Mouse (Mus musculus): Measurements from ENCODE around the gene Borcs6. TPM values are rescaled to one million over a fixed set of nuclear protein-coding genes. Genes with fewer than 3 reads are reported as not detected.

Gene Borcs6
- polyA plus RNA-seq, 1 experiment from 2014 or later: 7.2 TPM

DNA sequence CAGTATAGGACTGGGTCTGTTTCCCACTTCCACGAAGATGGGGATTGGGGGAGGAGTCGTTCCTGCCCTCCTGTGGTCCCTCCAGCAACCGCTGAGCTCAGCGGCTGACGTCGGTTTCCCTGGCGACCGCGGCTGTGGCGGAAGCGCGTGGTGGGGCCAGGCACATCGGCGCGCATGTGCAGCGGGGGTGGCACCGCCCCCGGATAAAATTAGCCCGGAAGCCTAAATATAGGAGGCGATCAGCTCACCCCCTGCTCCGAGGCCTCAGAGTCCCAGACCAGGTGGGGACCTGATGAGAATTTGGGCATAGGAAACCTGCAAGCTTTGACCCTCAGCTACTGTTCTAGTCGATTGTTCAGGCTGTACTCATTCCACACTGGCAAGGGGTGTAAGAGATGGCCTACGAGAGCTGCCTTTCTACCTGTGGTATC, 40.4 kb downstream of the Borcs6 start:
- H3K9me3 ChIP-seq (replicated peaks; ENCODE audit: control insufficient read depth, low read length): no peaks in the 10 kb centered on the region

DNA sequence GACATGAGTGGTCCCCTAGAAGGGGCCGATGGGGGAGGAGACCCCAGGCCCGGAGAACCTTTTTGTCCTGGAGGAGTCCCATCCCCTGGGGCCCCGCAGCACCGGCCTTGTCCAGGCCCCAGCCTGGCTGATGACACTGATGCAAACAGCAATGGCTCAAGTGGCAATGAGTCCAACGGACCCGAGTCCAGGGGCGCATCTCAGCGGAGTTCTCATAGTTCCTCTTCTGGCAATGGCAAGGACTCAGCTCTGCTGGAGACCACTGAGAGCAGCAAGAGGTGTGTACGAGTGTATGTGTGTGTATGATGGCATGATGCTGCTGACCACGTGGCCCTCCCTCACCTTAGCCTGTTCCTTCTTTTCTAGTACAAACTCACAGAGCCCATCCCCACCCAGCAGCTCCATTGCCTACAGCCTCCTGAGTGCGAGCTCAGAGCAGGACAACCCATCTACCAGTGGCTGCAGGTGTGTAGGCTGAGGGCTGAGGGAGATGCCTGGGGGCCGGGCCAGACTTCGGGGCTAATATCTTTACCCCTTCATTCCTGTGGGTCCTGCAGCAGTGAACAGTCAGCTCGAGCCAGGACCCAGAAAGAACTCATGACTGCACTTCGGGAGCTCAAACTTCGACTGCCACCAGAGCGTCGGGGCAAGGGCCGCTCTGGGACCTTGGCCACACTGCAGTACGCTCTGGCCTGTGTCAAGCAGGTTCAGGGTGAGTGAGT, 41.3 kb downstream of the Borcs6 start:
- H3K4me3 ChIP-seq (replicated peaks; ENCODE audit: low read length): no peak overlapping the region

More for the DNA sequence above, 40.4 kb downstream of the Borcs6 start:
- H3K4me1 ChIP-seq (ENCODE audit: control insufficient read depth, insufficient read depth, low read length): peaks cover 34% of the 10 kb centered on the region
- peaks cover 30% of the 10 kb centered on the region for H3K36me3 ChIP-seq (ENCODE audit: control insufficient read depth, insufficient read depth, low read length)
- WGBS: under 1% methylated on average over 23 of the region's 23 CpGs
- peak overlapping the region; percentile 57 for H3K4me3 ChIP-seq (replicated peaks; ENCODE audit: low read length)
- H3K4me2 ChIP-seq (ENCODE audit: low read depth, low read length): peak overlapping the region; percentile 96
- peak overlapping the region; percentile 81 for H3K9ac ChIP-seq (ENCODE audit: low read length)
- H3K27me3 ChIP-seq (ENCODE audit: control insufficient read depth, insufficient read depth, low read length): no peaks in the 10 kb centered on the region
- H3K27ac ChIP-seq (ENCODE audit: low read length): peak overlapping the region; percentile 96
- ATAC-seq (ENCODE audit: insufficient read depth, low FRiP score): peak; percentile 9; the same call in 1 of the 2 replicates

DNA sequence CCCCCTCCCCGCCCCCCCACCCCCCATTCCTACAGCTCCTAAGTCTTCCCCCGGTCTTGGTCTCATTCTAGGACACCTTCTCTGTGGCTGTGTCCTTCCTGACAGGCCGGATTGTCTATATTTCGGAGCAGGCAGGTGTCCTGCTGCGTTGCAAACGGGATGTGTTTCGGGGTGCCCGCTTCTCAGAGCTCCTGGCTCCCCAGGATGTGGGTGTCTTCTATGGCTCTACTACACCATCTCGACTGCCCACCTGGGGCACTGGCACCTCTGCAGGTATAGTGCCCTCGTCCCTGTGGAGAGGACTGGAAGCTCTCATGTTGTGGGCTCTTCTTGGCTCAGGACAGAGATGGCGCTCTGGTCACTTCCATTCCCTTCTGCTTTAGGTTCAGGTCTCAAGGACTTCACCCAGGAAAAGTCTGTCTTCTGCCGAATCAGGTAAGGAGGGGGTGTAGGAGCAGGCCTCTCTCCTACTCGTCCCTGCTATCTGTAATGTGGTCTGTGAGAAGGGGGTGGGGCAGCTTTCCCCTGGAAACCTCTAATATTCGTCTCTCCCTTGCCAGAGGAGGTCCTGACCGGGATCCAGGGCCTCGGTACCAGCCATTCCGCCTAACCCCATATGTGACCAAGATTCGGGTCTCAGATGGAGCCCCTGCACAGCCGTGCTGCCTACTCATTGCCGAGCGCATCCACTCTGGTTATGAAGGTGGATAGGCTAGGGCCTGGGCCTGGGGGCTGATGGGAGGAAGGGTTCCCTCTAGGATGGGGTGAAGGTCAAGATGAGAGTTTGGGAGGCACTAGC, 42.3 kb downstream of the Borcs6 start:
- H3K36me3 ChIP-seq (ENCODE audit: control insufficient read depth, insufficient read depth, low read length): peaks cover 43% of the 10 kb centered on the region
- WGBS: 88% methylated on average over 21 of the region's 21 CpGs
- no peak overlapping the region for H3K4me2 ChIP-seq (ENCODE audit: low read depth, low read length)

More for the DNA sequence above, 41.3 kb downstream of the Borcs6 start:
- Histone ChIP-seq H3K4me1 (ENCODE audit: control insufficient read depth, insufficient read depth, low read length) (peaks cover 34% of the 10 kb centered on the region), H3K9ac (ENCODE audit: low read length) (peak overlapping the region; percentile 81), H3K27me3 (ENCODE audit: control insufficient read depth, insufficient read depth, low read length) (no peaks in the 10 kb centered on the region), H3K27ac (ENCODE audit: low read length) (no peak overlapping the region), H3K36me3 (ENCODE audit: control insufficient read depth, insufficient read depth, low read length) (peaks cover 38% of the 10 kb centered on the region), H3K4me2 (ENCODE audit: low read depth, low read length) (peak overlapping the region; percentile 96), H3K9me3 (replicated peaks; ENCODE audit: control insufficient read depth, low read length) (no peaks in the 10 kb centered on the region)
- WGBS: 89% methylated on average over 20 of the region's 20 CpGs
- ATAC-seq (ENCODE audit: insufficient read depth, low FRiP score): no peak

DNA sequence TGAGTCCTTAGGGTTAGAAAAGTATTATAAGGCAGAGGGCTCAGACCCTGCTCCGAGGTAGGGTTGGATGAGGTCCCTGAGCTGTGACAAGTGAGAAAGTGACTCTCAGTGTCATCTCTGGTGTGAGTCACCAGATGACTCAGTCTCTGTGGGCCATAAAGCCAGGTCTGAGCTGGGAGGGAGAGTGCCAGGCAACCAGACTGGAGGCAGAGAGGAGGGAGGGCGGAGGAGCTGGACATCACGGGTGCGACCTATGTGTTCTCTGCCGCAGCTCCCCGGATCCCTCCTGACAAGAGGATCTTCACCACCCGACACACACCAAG, 42.8 kb downstream of the Borcs6 start:
- Histone ChIP-seq H3K4me1 (ENCODE audit: control insufficient read depth, insufficient read depth, low read length) (peaks cover 31% of the 10 kb centered on the region), H3K36me3 (ENCODE audit: control insufficient read depth, insufficient read depth, low read length) (peaks cover 43% of the 10 kb centered on the region), H3K4me2 (ENCODE audit: low read depth, low read length) (no peak overlapping the region), H3K9ac (ENCODE audit: low read length) (no peak overlapping the region), H3K27me3 (ENCODE audit: control insufficient read depth, insufficient read depth, low read length) (no peaks in the 10 kb centered on the region), H3K27ac (ENCODE audit: low read length) (no peak overlapping the region), H3K9me3 (replicated peaks; ENCODE audit: control insufficient read depth, low read length) (no peaks in the 10 kb centered on the region), H3K4me3 (replicated peaks; ENCODE audit: low read length) (no peak overlapping the region)
- ATAC-seq (ENCODE audit: insufficient read depth, low FRiP score): no peak
- WGBS: 84% methylated on average over 7 of the region's 7 CpGs

More for the DNA sequence above, 42.3 kb downstream of the Borcs6 start:
- Histone ChIP-seq H3K4me1 (ENCODE audit: control insufficient read depth, insufficient read depth, low read length) (peaks cover 34% of the 10 kb centered on the region), H3K27me3 (ENCODE audit: control insufficient read depth, insufficient read depth, low read length) (no peaks in the 10 kb centered on the region), H3K9ac (ENCODE audit: low read length) (no peak overlapping the region), H3K9me3 (replicated peaks; ENCODE audit: control insufficient read depth, low read length) (no peaks in the 10 kb centered on the region), H3K4me3 (replicated peaks; ENCODE audit: low read length) (no peak overlapping the region), H3K27ac (ENCODE audit: low read length) (no peak overlapping the region)
- ATAC-seq (ENCODE audit: insufficient read depth, low FRiP score): no peak

DNA sequence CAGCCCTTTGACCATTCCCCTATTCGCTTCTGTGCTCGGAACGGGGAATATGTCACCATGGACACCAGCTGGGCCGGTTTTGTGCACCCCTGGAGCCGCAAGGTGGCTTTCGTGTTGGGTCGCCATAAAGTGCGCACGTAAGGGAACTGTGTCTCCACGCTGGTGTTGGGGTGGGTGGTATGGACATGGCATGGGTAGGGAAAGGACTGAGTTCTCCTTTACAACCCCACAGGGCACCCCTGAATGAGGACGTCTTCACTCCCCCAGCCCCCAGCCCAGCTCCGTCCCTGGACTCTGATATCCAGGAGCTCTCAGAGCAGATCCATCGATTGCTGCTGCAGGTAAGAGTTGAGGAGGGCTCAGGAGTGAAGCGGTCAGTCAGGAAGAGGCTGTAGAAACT, 43.6 kb downstream of the Borcs6 start:
- no peaks in the 10 kb centered on the region for H3K27me3 ChIP-seq (ENCODE audit: control insufficient read depth, insufficient read depth, low read length)
- no peaks in the 10 kb centered on the region for H3K9me3 ChIP-seq (replicated peaks; ENCODE audit: control insufficient read depth, low read length)
- H3K4me2 ChIP-seq (ENCODE audit: low read depth, low read length): no peak overlapping the region
- no peak for ATAC-seq (ENCODE audit: insufficient read depth, low FRiP score)
- no peak overlapping the region for H3K9ac ChIP-seq (ENCODE audit: low read length)
- peaks cover 48% of the 10 kb centered on the region for H3K36me3 ChIP-seq (ENCODE audit: control insufficient read depth, insufficient read depth, low read length)
- 94% methylated on average over 14 of the region's 14 CpGs for WGBS
- no peak overlapping the region for H3K27ac ChIP-seq (ENCODE audit: low read length)
- peaks cover 24% of the 10 kb centered on the region for H3K4me1 ChIP-seq (ENCODE audit: control insufficient read depth, insufficient read depth, low read length)
- no peak overlapping the region for H3K4me3 ChIP-seq (replicated peaks; ENCODE audit: low read length)

DNA sequence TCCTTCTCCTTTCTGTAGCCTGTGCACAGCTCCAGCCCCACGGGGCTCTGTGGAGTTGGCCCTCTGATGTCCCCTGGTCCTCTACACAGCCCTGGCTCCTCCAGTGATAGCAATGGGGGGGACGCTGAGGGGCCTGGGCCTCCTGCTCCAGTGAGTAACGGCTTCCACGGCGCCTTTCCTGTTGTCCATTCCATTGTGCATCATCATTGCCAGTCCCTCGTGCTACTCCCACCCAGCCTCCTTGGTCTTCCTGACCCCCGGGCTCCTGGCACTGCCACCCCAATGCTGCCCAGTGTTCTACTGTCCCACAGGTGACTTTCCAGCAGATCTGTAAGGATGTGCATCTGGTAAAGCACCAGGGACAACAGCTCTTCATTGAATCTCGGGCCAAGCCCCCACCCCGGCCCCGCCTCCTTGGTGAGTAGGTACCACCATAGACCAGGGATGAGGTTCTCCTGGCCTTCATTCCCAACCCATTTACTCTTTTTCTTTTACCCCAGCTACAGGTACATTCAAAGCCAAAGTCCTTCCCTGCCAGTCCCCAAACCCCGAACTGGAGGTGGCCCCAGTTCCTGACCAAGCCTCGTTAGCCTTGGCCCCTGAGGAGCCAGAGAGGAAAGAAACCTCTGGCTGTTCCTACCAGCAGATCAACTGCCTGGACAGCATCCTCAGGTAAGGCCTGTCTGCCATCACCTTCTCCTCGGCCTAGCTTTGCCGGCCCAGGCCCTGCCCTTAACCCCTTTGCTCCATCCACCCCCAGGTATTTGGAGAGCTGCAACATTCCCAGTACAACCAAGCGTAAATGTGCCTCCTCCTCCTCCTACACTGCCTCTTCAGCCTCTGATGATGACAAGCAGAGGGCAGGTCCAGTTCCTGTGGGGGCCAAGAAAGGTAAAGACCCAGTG, 44.3 kb downstream of the Borcs6 start:
- Histone ChIP-seq H3K36me3 (ENCODE audit: control insufficient read depth, insufficient read depth, low read length) (peaks cover 48% of the 10 kb centered on the region), H3K9me3 (replicated peaks; ENCODE audit: control insufficient read depth, low read length) (no peaks in the 10 kb centered on the region), H3K9ac (ENCODE audit: low read length) (no peak overlapping the region), H3K4me2 (ENCODE audit: low read depth, low read length) (no peak overlapping the region), H3K27ac (ENCODE audit: low read length) (no peak overlapping the region), H3K4me1 (ENCODE audit: control insufficient read depth, insufficient read depth, low read length) (peaks cover 17% of the 10 kb centered on the region), H3K27me3 (ENCODE audit: control insufficient read depth, insufficient read depth, low read length) (no peaks in the 10 kb centered on the region), H3K4me3 (replicated peaks; ENCODE audit: low read length) (no peak overlapping the region)
- no peak for ATAC-seq (ENCODE audit: insufficient read depth, low FRiP score)
- 90% methylated on average over 15 of the region's 15 CpGs for WGBS

DNA sequence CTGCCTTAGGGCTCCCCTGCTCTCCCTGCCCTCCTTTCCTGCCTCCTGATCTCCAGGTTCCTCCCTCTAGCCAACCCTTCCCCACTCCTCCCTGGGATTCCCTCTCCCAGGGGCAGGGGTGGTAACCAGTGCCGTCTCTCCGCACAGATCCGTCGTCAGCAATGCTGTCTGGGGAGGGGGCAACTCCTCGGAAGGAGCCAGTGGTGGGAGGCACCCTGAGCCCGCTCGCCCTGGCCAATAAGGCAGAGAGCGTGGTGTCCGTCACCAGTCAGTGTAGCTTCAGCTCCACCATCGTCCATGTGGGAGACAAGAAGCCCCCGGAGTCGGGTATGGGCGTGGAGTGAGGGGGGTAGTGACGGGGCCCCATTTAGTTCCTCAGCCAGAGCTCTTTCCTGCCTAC, 45.0 kb downstream of the Borcs6 start:
- Histone ChIP-seq H3K9ac (ENCODE audit: low read length) (no peak overlapping the region), H3K27me3 (ENCODE audit: control insufficient read depth, insufficient read depth, low read length) (no peaks in the 10 kb centered on the region), H3K9me3 (replicated peaks; ENCODE audit: control insufficient read depth, low read length) (no peaks in the 10 kb centered on the region), H3K27ac (ENCODE audit: low read length) (no peak overlapping the region), H3K36me3 (ENCODE audit: control insufficient read depth, insufficient read depth, low read length) (peaks cover 48% of the 10 kb centered on the region), H3K4me2 (ENCODE audit: low read depth, low read length) (no peak overlapping the region), H3K4me1 (ENCODE audit: control insufficient read depth, insufficient read depth, low read length) (peaks cover 11% of the 10 kb centered on the region), H3K4me3 (replicated peaks; ENCODE audit: low read length) (no peak overlapping the region)
- WGBS: 89% methylated on average over 14 of the region's 14 CpGs
- ATAC-seq (ENCODE audit: insufficient read depth, low FRiP score): no peak

DNA sequence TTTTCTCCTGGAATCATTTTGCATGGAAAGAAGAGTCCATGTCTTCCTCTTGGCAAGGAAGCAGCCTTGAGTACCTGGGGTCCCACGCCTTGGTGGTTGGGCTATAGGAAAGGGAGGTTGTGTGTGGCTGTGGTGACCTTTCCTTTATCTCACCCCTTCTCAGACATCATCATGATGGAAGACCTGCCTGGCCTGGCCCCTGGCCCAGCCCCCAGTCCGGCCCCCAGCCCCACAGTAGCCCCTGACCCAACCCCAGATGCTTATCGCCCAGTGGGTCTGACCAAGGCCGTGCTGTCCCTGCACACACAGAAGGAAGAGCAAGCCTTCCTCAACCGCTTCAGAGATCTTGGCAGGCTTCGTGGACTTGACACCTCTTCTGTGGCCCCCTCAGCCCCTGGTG, 45.7 kb downstream of the Borcs6 start:
- ATAC-seq (ENCODE audit: insufficient read depth, low FRiP score): no peak
- H3K4me2 ChIP-seq (ENCODE audit: low read depth, low read length): no peak overlapping the region
- H3K4me3 ChIP-seq (replicated peaks; ENCODE audit: low read length): no peak overlapping the region
- peaks cover 48% of the 10 kb centered on the region for H3K36me3 ChIP-seq (ENCODE audit: control insufficient read depth, insufficient read depth, low read length)
- 83% methylated on average over 6 of the region's 6 CpGs for WGBS
- no peak overlapping the region for H3K9ac ChIP-seq (ENCODE audit: low read length)
- H3K9me3 ChIP-seq (replicated peaks; ENCODE audit: control insufficient read depth, low read length): no peaks in the 10 kb centered on the region
- no peak overlapping the region for H3K27ac ChIP-seq (ENCODE audit: low read length)
- H3K4me1 ChIP-seq (ENCODE audit: control insufficient read depth, insufficient read depth, low read length): peaks cover 4% of the 10 kb centered on the region
- H3K27me3 ChIP-seq (ENCODE audit: control insufficient read depth, insufficient read depth, low read length): no peaks in the 10 kb centered on the region

Measured in stomach, embryonic 16.5 days (tissue).